Mouse (Mus musculus) cerebellum, adult 9-11 months (tissue): Measurements from ENCODE around the gene Ramp2.

Experiments
- DNase-seq: peaks from one replicate; pipeline ENCODE4 v3.0.0; 2022

The Ramp2 gene

GRCm38 (mm10) chr11:101236782-101237181 is 9.0 kb upstream of the Ramp2 start:
- no peak for DNase-seq

GRCm38 (mm10) chr11:101238071-101238647 is 7.7 kb upstream of the Ramp2 start:
- DNase-seq: no peak

GRCm38 (mm10) chr11:101245071-101245470 is 757 bp upstream of the Ramp2 start:
- DNase-seq: no peak

GRCm38 (mm10) chr11:101246702-101247012 is 829 bp downstream of the Ramp2 start:
- DNase-seq: no peak

- no peak for DNase-seq
Observed at GRCm38 (mm10) chr11:101247521-101248030, 1.7 kb downstream of the Ramp2 start.

GRCm38 (mm10) chr11:101248258-101248994 is 2.6 kb downstream of the Ramp2 start:
- DNase-seq: peak; percentile 52

- no peak for DNase-seq
Observed at GRCm38 (mm10) chr11:101251031-101251430, 5.2 kb downstream of the Ramp2 start.

- no peak for DNase-seq
Observed at GRCm38 (mm10) chr11:101252941-101253340, 7.1 kb downstream of the Ramp2 start.

- DNase-seq: peak; percentile 79
Observed at GRCm38 (mm10) chr11:101253613-101254389, 8.0 kb downstream of the Ramp2 start, which contains the start of gene Vps25. Gene Vps25 (plus strand): TSS chr11:101253707.

- peak; percentile 12 for DNase-seq
Observed at GRCm38 (mm10) chr11:101255826-101256775, 10.3 kb downstream of the Ramp2 start.

GRCm38 (mm10) chr11:101259261-101259712 is 13.5 kb downstream of the Ramp2 start:
- no peak for DNase-seq

- no peak for DNase-seq
Observed at GRCm38 (mm10) chr11:101259948-101260825, 14.4 kb downstream of the Ramp2 start, which contains the start of gene Wnk4. Gene Wnk4 (plus strand): TSS chr11:101260567.

GRCm38 (mm10) chr11:101260826-101261380 is 15.1 kb downstream of the Ramp2 start:
- no peak for DNase-seq

- DNase-seq: no peak
Observed at GRCm38 (mm10) chr11:101262272-101262967, 16.6 kb downstream of the Ramp2 start.

GRCm38 (mm10) chr11:101263138-101263988 is 17.5 kb downstream of the Ramp2 start:
- no peak for DNase-seq

- no peak for DNase-seq
Observed at GRCm38 (mm10) chr11:101263989-101264280, 18.1 kb downstream of the Ramp2 start.

GRCm38 (mm10) chr11:101264954-101265471 is 19.2 kb downstream of the Ramp2 start:
- DNase-seq: no peak

GRCm38 (mm10) chr11:101265906-101266305 is 20.1 kb downstream of the Ramp2 start:
- no peak for DNase-seq

- DNase-seq: no peak
Observed at GRCm38 (mm10) chr11:101269577-101270116, 23.8 kb downstream of the Ramp2 start.
